Mouse (Mus musculus): ENCODE data around the gene Gch1.

Gene Gch1

GRCm38 (mm10) chr14:47206601-47207000 is 17.4 kb upstream of the Gch1 start:
- in situ Hi-C loops (cut with MboI, MseI) = no loop called here

- in situ Hi-C loops (cut with MboI, MseI) = no loop called here
Observed at GRCm38 (mm10) chr14:47205270-47205972, 16.2 kb upstream of the Gch1 start.

DNA sequence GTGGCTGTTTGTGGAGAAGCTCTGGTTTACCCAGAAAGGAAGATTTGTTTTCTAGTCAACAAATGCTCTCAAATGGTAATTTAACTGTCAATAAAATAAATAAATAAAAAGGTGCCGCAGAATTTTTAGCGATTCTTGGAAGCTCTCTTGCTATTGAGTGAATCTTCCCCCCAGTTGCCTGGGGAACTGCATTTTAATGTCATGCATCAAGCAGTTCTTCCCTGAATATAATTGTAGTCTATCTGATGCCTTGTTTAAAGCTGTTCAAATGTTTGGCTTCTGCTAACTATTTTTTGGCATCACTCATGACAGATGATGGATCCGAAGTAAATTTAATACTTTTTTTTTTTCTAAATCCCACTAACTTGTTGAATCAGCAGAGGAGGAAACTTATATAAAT is 8.1 kb upstream of the Gch1 start:
- in situ Hi-C loops (cut with MboI, MseI) = no loop called here

- in situ Hi-C loops (cut with MboI, MseI) = no loop called here
Observed at GRCm38 (mm10) chr14:47196711-47197110, 7.5 kb upstream of the Gch1 start.

GRCm38 (mm10) chr14:47194096-47194495 is 4.9 kb upstream of the Gch1 start:
- in situ Hi-C loops (cut with MboI, MseI) = no loop called here

- in situ Hi-C loops (cut with MboI, MseI) = no loop called here
Observed at GRCm38 (mm10) chr14:47193506-47193905, 4.3 kb upstream of the Gch1 start.

DNA sequence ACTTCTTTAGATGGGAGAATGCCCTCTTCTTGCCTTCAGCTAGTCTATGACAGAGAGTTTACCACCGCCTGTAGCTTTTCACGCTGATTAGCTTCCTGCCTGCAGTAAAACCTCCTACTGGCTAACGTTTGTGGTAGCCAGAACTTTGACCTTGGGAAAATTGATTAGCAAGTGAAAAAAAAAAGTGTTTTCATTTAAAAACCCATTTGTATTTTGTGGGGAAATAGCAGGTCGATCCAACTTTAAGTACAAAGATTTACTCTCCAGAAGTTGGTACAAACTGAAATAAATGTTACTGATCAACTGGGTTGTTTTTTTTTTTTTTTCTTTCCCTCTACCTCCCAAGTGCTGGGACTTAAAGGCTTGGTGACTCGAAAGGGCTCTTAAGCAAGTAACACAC is 2.6 kb upstream of the Gch1 start:
- in situ Hi-C loops (cut with MboI, MseI) = no loop called here

DNA sequence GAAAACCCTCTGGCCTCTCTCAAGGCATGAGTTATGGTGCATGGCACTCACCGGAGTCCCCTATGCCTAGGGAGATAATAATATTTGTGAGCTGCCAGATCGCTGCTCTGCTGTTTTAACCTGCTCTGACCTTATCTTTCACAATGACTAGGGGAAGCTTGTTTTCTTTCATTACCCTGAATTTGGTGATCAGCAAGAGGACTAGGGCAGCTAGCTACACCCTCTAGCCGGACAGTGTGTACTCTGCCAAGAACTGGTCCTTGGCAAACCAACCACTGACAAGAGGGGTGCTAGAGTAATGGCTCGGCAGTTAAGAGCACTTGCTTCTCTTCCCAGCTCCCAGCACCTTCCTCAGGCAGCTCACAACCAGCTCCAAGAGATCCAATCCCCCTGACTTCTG is 1.4 kb upstream of the Gch1 start:
- in situ Hi-C loops (cut with MboI, MseI) = no loop called here

DNA sequence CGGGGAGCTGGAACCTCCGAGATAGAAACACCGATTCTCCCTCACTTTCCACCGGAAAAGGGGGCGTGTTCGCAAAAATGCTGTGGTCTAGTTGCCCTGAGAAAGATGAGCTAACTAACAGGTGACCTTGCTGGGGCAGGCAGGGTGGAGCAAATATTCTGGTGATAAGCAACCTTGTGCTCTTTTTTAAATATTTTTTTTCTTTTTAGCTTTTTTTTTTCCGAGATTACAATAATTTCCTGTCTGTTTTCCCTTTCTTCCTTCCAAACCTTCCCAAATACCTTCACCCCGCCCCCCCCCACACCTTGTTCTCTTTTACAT is 382 bp upstream of the Gch1 start:
- in situ Hi-C loops (cut with MboI, MseI) = no loop called here

GRCm38 (mm10) chr14:47188475-47188847 is 752 bp downstream of the Gch1 start:
- in situ Hi-C loops (cut with MboI, MseI) = no loop called here

GRCm38 (mm10) chr14:47187666-47188360 is 1.4 kb downstream of the Gch1 start:
- in situ Hi-C loops (cut with MboI, MseI) = no loop called here

- in situ Hi-C loops (cut with MboI, MseI) = no loop called here
Observed at GRCm38 (mm10) chr14:47187261-47187660, 2.0 kb downstream of the Gch1 start.

- in situ Hi-C loops (cut with MboI, MseI) = no loop called here
Observed at GRCm38 (mm10) chr14:47186561-47186960, 2.7 kb downstream of the Gch1 start.

- in situ Hi-C loops (cut with MboI, MseI) = no loop called here
Observed at GRCm38 (mm10) chr14:47181497-47182290, 7.5 kb downstream of the Gch1 start.

DNA sequence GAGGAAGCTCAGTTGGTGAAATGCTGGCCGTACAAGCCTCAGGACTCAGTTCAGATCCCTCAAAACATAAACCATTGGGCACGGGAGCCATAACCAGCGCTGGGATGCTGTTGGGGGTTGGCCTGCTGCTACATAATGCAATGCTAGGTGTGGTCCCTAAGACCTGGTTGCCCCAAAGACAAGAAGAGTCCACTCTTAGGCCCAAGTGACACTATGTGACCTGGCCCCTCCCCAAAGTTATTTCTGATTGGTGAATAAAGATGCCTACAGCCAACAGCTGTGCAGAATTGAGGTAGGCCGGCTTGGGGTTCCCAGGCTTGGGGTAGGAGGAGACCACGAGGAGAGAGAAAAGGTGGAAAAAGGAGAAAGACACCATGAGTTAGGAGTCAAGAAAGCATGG is 10.4 kb downstream of the Gch1 start:
- in situ Hi-C loops (cut with MboI, MseI) = loop anchor here (5.0 kb wide), 1 partner anchor 87 kb away; no protein-coding TSS in a partner anchor

DNA sequence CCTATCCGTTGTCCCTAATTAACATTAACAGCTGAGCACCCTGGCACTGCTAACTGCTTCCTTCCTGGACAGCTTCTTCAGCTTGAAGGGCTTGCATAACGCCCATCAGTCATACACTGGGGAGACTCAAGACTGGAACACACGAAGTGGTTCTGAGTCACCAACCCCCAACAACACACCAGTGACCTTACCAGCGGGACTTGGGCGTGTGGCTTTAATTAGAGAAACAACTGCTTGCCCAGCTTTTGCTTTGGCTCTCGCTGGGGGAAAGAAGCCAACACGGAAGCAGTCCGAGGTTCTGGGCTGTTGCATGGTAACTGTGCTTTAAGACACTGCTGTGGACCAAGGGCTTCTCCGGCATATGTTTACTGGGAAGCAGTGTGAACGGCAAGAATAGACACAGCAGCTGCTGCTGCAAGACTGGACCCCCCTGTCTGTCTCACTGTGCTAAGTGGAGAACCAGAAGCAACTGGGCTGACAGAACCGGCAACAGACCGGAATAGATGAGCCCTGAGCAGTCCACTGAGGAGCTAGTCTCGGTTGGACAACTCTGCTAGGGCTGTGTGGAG is 11.3 kb downstream of the Gch1 start:
- in situ Hi-C loops (cut with MboI, MseI) = loop anchor here (5.0 kb wide), 1 partner anchor 86 kb away; no protein-coding TSS in a partner anchor

GRCm38 (mm10) chr14:47176226-47176625 is 13.0 kb downstream of the Gch1 start:
- in situ Hi-C loops (cut with MboI, MseI) = loop anchor here (5.0 kb wide), 1 partner anchor 84 kb away; no protein-coding TSS in a partner anchor

GRCm38 (mm10) chr14:47175136-47175535 is 14.1 kb downstream of the Gch1 start:
- in situ Hi-C loops (cut with MboI, MseI) = loop anchor here (5.0 kb wide), 1 partner anchor 83 kb away; no protein-coding TSS in a partner anchor

GRCm38 (mm10) chr14:47172073-47172472 is 17.1 kb downstream of the Gch1 start:
- in situ Hi-C loops (cut with MboI, MseI) = no loop called here

DNA sequence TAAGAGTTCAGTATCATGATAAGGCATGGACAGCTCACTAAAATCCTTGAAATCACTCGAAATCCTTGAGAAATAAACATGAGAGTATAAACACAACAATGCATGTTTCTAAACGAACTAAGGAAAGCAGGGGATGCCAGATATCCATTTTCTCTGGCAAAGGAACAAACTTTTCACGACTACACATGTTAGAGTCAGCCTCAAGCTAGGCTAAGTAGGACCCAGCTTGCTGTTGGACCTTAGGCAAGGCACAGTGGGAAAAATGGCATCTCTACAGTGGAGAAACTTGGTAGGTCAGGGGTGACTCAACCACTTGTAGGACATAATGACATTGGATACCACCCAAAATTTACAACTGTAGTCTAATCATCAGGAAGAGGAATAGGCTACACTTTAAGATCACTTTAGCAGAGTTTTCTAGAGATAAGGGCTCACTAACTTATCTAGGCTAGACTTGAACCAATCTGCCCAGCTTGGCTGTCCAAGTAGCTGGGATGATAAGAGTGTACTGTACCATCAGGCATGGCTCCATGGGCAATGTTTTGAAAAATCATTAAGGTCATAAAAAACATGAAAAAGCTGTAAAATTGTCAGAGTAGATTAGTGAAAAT is 18.6 kb downstream of the Gch1 start:
- in situ Hi-C loops (cut with MboI, MseI) = no loop called here

- in situ Hi-C loops (cut with MboI, MseI) = no loop called here
Observed at GRCm38 (mm10) chr14:47169677-47170410, 19.4 kb downstream of the Gch1 start.

Data from T-helper 2 cell (primary cell).